Mouse (Mus musculus) testis, adult 2 months (tissue): ENCODE results near the gene Mei1.
"Not testable (repeated sequence)": the region's sequence is repeated elsewhere in the genome, so short reads cannot be mapped to it uniquely, and the experiment has no call there.

Experiments used
- CTCF ChIP-seq: fragments of 200-500 bp; IDR thresholded peaks from 2 replicates; pipeline ENCODE4 v1.5.1; 2012; ENCODE audit warnings: low read depth, mild to moderate bottlenecking, inconsistent platforms, low read length, moderate library complexity; ENCODE audit not compliant: control insufficient read depth, insufficient read depth, insufficient replicate concordance
- POLR2A ChIP-seq: fragments of 200-500 bp; IDR thresholded peaks from 2 replicates; pipeline ENCODE4 v1.6.1; 2012; ENCODE audit warnings: low read depth, mild to moderate bottlenecking, inconsistent platforms, low read length, moderate library complexity; ENCODE audit not compliant: control insufficient read depth

DNA sequence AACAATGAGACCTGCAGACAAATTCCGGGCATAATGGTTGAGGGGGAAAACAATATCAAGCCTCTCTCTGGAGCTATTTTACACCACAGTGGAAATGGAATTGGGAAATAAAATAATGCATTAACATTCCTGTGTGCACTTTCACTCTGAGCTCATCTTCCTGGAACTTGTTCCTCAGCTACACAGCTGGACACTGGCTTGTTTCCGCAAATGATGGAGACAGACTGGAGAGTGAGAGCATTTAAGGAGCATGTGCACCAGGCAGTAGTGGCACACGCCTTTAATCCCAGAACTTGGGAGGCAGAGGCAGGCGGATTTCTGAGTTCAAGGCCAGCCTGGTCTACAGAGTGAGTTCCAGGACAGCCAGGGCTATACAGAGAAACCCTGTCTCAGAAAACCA lies 56.9 kb downstream of the Mei1 start:
- not testable (repeated sequence) for TF ChIP-seq CTCF, POLR2A
